Mouse (Mus musculus) lung, postnatal 14 days (tissue): ENCODE measurements around the gene Ddx31.

ENCODE experiments used
- DNase-seq: peaks from one replicate; pipeline ENCODE4 v3.0.0; 2021

Gene Ddx31

GRCm38 (mm10) chr2:28867495-28867894 is 27.3 kb downstream of the Ddx31 start:
- DNase-seq = peak; percentile 1

GRCm38 (mm10) chr2:28875554-28875953 is 35.3 kb downstream of the Ddx31 start:
- no peak for DNase-seq

GRCm38 (mm10) chr2:28881275-28881674 is 41.1 kb downstream of the Ddx31 start:
- peak; percentile 43 for DNase-seq

- no peak for DNase-seq
Measured at GRCm38 (mm10) chr2:28882047-28882446, 41.8 kb downstream of the Ddx31 start.

- DNase-seq = no peak
Measured at GRCm38 (mm10) chr2:28882826-28883485, 42.8 kb downstream of the Ddx31 start.

- no peak for DNase-seq
Measured at GRCm38 (mm10) chr2:28884914-28885313, 44.7 kb downstream of the Ddx31 start.

- no peak for DNase-seq
Measured at GRCm38 (mm10) chr2:28892796-28893195, 52.6 kb downstream of the Ddx31 start.

GRCm38 (mm10) chr2:28893526-28893925 is 53.3 kb downstream of the Ddx31 start:
- DNase-seq = no peak

GRCm38 (mm10) chr2:28895876-28896275 is 55.7 kb downstream of the Ddx31 start:
- DNase-seq = no peak

GRCm38 (mm10) chr2:28897340-28897899 is 57.2 kb downstream of the Ddx31 start:
- no peak for DNase-seq

- no peak for DNase-seq
Measured at GRCm38 (mm10) chr2:28902291-28902690, 62.1 kb downstream of the Ddx31 start.

- DNase-seq = no peak
Measured at GRCm38 (mm10) chr2:28903871-28904270, 63.7 kb downstream of the Ddx31 start.

GRCm38 (mm10) chr2:28904786-28905185 is 64.6 kb downstream of the Ddx31 start:
- no peak for DNase-seq

- DNase-seq = no peak
Measured at GRCm38 (mm10) chr2:28905561-28905960, 65.4 kb downstream of the Ddx31 start.

- no peak for DNase-seq
Measured at GRCm38 (mm10) chr2:28907691-28908388, 67.6 kb downstream of the Ddx31 start.

- no peak for DNase-seq
Measured at GRCm38 (mm10) chr2:28908389-28909153, 68.4 kb downstream of the Ddx31 start.

- no peak for DNase-seq
Measured at GRCm38 (mm10) chr2:28909186-28909817, 69.1 kb downstream of the Ddx31 start.

- DNase-seq = no peak
Measured at GRCm38 (mm10) chr2:28909818-28910710, 69.9 kb downstream of the Ddx31 start.

GRCm38 (mm10) chr2:28910877-28911276 is 70.7 kb downstream of the Ddx31 start:
- no peak for DNase-seq

- DNase-seq = no peak
Measured at GRCm38 (mm10) chr2:28911331-28912038, 71.3 kb downstream of the Ddx31 start.

GRCm38 (mm10) chr2:28912039-28912700 is 72.0 kb downstream of the Ddx31 start:
- DNase-seq = no peak
